Mouse (Mus musculus) layer of hippocampus, postnatal 36 days (tissue): ENCODE measurements around the gene Lax1. TPM values are rescaled to one million over a fixed set of nuclear protein-coding genes. Genes with fewer than 3 reads are reported as not detected.

ENCODE experiments used
- microRNA-seq, 2 experiments: library from miRNA; unstranded; fragments of <30 nt; microRNA quantifications; one replicate each; pipeline ENCODE4 v1.2.0; 2021
- total RNA-seq, 2 experiments: library from RNA; stranded (reverse); gene quantifications; 2 replicates each; pipeline ENCODE4 v1.2.3; 2021

Lax1 gene
- total RNA-seq, 2 experiments from 2014 or later: not detected

Small RNA genes within 50 kb of the gene (microRNA-seq; reads per million reads assigned to microRNA genes)
- 0 to 0.42 reads per million in 2 experiments for gene Mir6903

Other genes starting within 250 kb of the Lax1 start
- 10 to 100 TPM; 66.6 to 72.0 TPM for gene Snrpe, start 79.8 kb downstream of the Lax1 start, total RNA-seq
- gene Zbed6, start 29.2 kb downstream of the Lax1 start, total RNA-seq: 10 to 100 TPM in 1 of 2 experiments, 1 to 10 TPM in 1; 7.9 to 11.5 TPM
- 10 to 100 TPM; 28.2 to 29.1 TPM for gene Gm38394, start 28.8 kb downstream of the Lax1 start, total RNA-seq
- gene Atp2b4, start 110.9 kb upstream of the Lax1 start, total RNA-seq: 10 to 100 TPM; 67.8 to 72.1 TPM
- under 1 TPM in 1 of 2 experiments, not detected in 1; 0.40 TPM for gene Optc, start 217.9 kb upstream of the Lax1 start, total RNA-seq
- 10 to 100 TPM; 11.8 to 12.8 TPM for gene Prelp, start 231.3 kb upstream of the Lax1 start, total RNA-seq